Mouse (Mus musculus) limb, embryonic 15.5 days (tissue): ENCODE measurements around the gene Bcar1. TPM values are rescaled to one million over a fixed set of nuclear protein-coding genes. Genes with fewer than 3 reads are reported as not detected.

Experiments used
- ATAC-seq: fragments of 200-750 bp; cut with Nextera tagmentation; 2 replicates; pipeline ENCODE4 v1.8.0; 2017; ENCODE audit warnings: low read depth, moderate TSS enrichment; ENCODE audit not compliant: insufficient number of reproducible peaks, low FRiP score, low TSS enrichment
- H3K27ac ChIP-seq: fragments of 300-500 bp; sonication (generic); 2 replicates; pipeline ENCODE4 v1.5.1; 2015; ENCODE audit warnings: moderate library complexity, mild to moderate bottlenecking, inconsistent platforms
- H3K27me3 ChIP-seq: fragments of 300-500 bp; sonication (generic); 2 replicates; pipeline ENCODE4 v1.6.1; 2015; ENCODE audit warnings: inconsistent platforms
- H3K36me3 ChIP-seq: fragments of 300-500 bp; sonication (generic); 2 replicates; pipeline ENCODE4 v1.6.1; 2015; ENCODE audit warnings: inconsistent platforms
- H3K4me1 ChIP-seq: fragments of 300-500 bp; sonication (generic); 2 replicates; pipeline ENCODE4 v1.6.1; 2015; ENCODE audit warnings: inconsistent platforms
- H3K4me2 ChIP-seq: fragments of 300-500 bp; sonication (generic); 2 replicates; pipeline ENCODE4 v1.6.1; 2015; ENCODE audit warnings: mild to moderate bottlenecking, inconsistent platforms
- H3K4me3 ChIP-seq: fragments of 300-500 bp; sonication (generic); 2 replicates; pipeline ENCODE4 v1.5.1; 2015; ENCODE audit warnings: mild to moderate bottlenecking, inconsistent platforms
- H3K9ac ChIP-seq: fragments of 300-500 bp; sonication (generic); 2 replicates; pipeline ENCODE4 v1.6.1; 2015; ENCODE audit warnings: inconsistent platforms
- H3K9me3 ChIP-seq: fragments of 300-500 bp; sonication (generic); 2 replicates; pipeline ENCODE4 v1.6.1; 2016; ENCODE audit warnings: inconsistent platforms
- WGBS: fragments of 180-500 bp; shearing (Covaris S2); methylation state at CpG from one replicate; pipeline ENCODE4 v1.1.7; 2015; 5-methylcytosine and 5-hydroxymethylcytosine counted together
- polyA plus RNA-seq: library from polyadenylated mRNA; unstranded; fragments of >200 nt; fragmentation: Nextera tagmentation; extraction: Ambion mirVana; gene quantifications from 2 replicates; pipeline ENCODE4 v1.2.1, GENCODE M21; 2015

Bcar1 gene
- 35.3 and 35.4 TPM in 2 replicates for polyA plus RNA-seq

GRCm38 (mm10) chr8:111743792-111744696 is at the start of gene Bcar1:
Gene Bcar1, minus strand, starts transcription at chr8:111743809.
- Histone ChIP-seq H3K9me3 (no peaks in the 10 kb centered on the region), H3K4me3 (peak within 1 kb of the TSS; percentile 82), H3K27ac (peak within 1 kb of the TSS; percentile 76), H3K9ac (peak within 1 kb of the TSS; percentile 87), H3K36me3 (0 out of 2 replicates have a peak, but pooled peaks cover 2% of the 10 kb centered on the region), H3K4me2 (peak within 1 kb of the TSS; percentile 73), H3K27me3 (no peaks in the 10 kb centered on the region), H3K4me1 (peaks cover 64% of the 10 kb centered on the region)
- WGBS = 10% methylated on average over 31 of the region's 40 CpGs
- peak; percentile 49; the same call in 1 of the 2 replicates for ATAC-seq

- no peak for ATAC-seq
- H3K27me3 ChIP-seq = no peaks in the 10 kb centered on the region
- no peak overlapping the region for H3K27ac ChIP-seq
- H3K4me3 ChIP-seq = no peak overlapping the region
- no peak overlapping the region for H3K9ac ChIP-seq
- H3K4me1 ChIP-seq = peaks cover 22% of the 10 kb centered on the region
- H3K9me3 ChIP-seq = no peaks in the 10 kb centered on the region
- H3K36me3 ChIP-seq = peaks cover 12% of the 10 kb centered on the region
- no peak overlapping the region for H3K4me2 ChIP-seq
Measured at GRCm38 (mm10) chr8:111789639-111790038, 46.0 kb upstream of the Bcar1 start.

GRCm38 (mm10) chr8:111789200-111789599 is 45.6 kb upstream of the Bcar1 start:
- Histone ChIP-seq H3K4me1 (peaks cover 20% of the 10 kb centered on the region), H3K36me3 (peaks cover 9% of the 10 kb centered on the region), H3K9me3 (no peaks in the 10 kb centered on the region), H3K9ac (no peak overlapping the region), H3K27ac (no peak overlapping the region), H3K4me3 (no peak overlapping the region), H3K4me2 (no peak overlapping the region), H3K27me3 (no peaks in the 10 kb centered on the region)
- 53% methylated on average over 4 of the region's 4 CpGs for WGBS
- no peak for ATAC-seq

GRCm38 (mm10) chr8:111788497-111788896 is 44.9 kb upstream of the Bcar1 start:
- Histone ChIP-seq H3K36me3 (peaks cover 8% of the 10 kb centered on the region; the same call in 1 of the 2 replicates), H3K9ac (no peak overlapping the region), H3K4me1 (peaks cover 20% of the 10 kb centered on the region), H3K27ac (no peak overlapping the region), H3K27me3 (no peaks in the 10 kb centered on the region), H3K4me2 (no peak overlapping the region), H3K9me3 (no peaks in the 10 kb centered on the region), H3K4me3 (no peak overlapping the region)
- ATAC-seq = no peak
- 44% methylated on average over 3 of the region's 3 CpGs for WGBS

GRCm38 (mm10) chr8:111788085-111788484 is 44.5 kb upstream of the Bcar1 start:
- Histone ChIP-seq H3K4me3 (no peak overlapping the region), H3K4me2 (no peak overlapping the region), H3K9ac (no peak overlapping the region), H3K27ac (no peak overlapping the region), H3K4me1 (peaks cover 20% of the 10 kb centered on the region), H3K36me3 (peaks cover 5% of the 10 kb centered on the region; the same call in 1 of the 2 replicates), H3K9me3 (no peaks in the 10 kb centered on the region), H3K27me3 (no peaks in the 10 kb centered on the region)
- 60% methylated on average over 5 of the region's 5 CpGs for whole genome bisulfite sequencing
- no peak for ATAC-seq

GRCm38 (mm10) chr8:111787683-111788082 is 44.1 kb upstream of the Bcar1 start:
- H3K9ac ChIP-seq = no peak overlapping the region
- H3K9me3 ChIP-seq = no peaks in the 10 kb centered on the region
- H3K36me3 ChIP-seq = peaks cover 3% of the 10 kb centered on the region; the same call in 1 of the 2 replicates
- ATAC-seq = no peak
- no peak overlapping the region for H3K4me2 ChIP-seq
- no peak overlapping the region for H3K4me3 ChIP-seq
- no peak overlapping the region; the same call in 1 of the 2 replicates for H3K27ac ChIP-seq
- no peaks in the 10 kb centered on the region for H3K27me3 ChIP-seq
- 38% methylated on average over 4 of the region's 4 CpGs for WGBS
- H3K4me1 ChIP-seq = peaks cover 20% of the 10 kb centered on the region

GRCm38 (mm10) chr8:111786701-111787588 is 43.3 kb upstream of the Bcar1 start:
- H3K4me1 ChIP-seq = peaks cover 20% of the 10 kb centered on the region
- no peak for ATAC-seq
- H3K27ac ChIP-seq = no peak overlapping the region
- H3K9ac ChIP-seq = no peak overlapping the region
- no peak overlapping the region for H3K4me2 ChIP-seq
- no peaks in the 10 kb centered on the region for H3K27me3 ChIP-seq
- H3K9me3 ChIP-seq = no peaks in the 10 kb centered on the region
- no peak overlapping the region for H3K4me3 ChIP-seq
- WGBS = 45% methylated on average over 13 of the region's 13 CpGs
- H3K36me3 ChIP-seq = peaks cover 3% of the 10 kb centered on the region; the same call in 1 of the 2 replicates

- no peak for ATAC-seq
- Histone ChIP-seq H3K36me3 (peaks cover 3% of the 10 kb centered on the region; the same call in 1 of the 2 replicates), H3K27me3 (no peaks in the 10 kb centered on the region), H3K27ac (no peak overlapping the region), H3K4me2 (no peak overlapping the region), H3K9me3 (no peaks in the 10 kb centered on the region), H3K4me3 (no peak overlapping the region), H3K4me1 (peaks cover 20% of the 10 kb centered on the region), H3K9ac (no peak overlapping the region)
- WGBS = 89% methylated on average over 2 of the region's 2 CpGs
Measured at GRCm38 (mm10) chr8:111786116-111786515, 42.5 kb upstream of the Bcar1 start.

- no peak overlapping the region for H3K4me3 ChIP-seq
- H3K4me2 ChIP-seq = no peak overlapping the region
- H3K36me3 ChIP-seq = peaks cover 18% of the 10 kb centered on the region
- no peak overlapping the region for H3K27ac ChIP-seq
- H3K9ac ChIP-seq = no peak overlapping the region
- H3K27me3 ChIP-seq = no peaks in the 10 kb centered on the region
- ATAC-seq = no peak
- peaks cover 13% of the 10 kb centered on the region for H3K4me1 ChIP-seq
- H3K9me3 ChIP-seq = no peaks in the 10 kb centered on the region
- 77% methylated on average over 9 of the region's 9 CpGs for WGBS
Measured at GRCm38 (mm10) chr8:111782671-111783394, 39.2 kb upstream of the Bcar1 start.

GRCm38 (mm10) chr8:111782161-111782560 is 38.6 kb upstream of the Bcar1 start:
- H3K9me3 ChIP-seq = no peaks in the 10 kb centered on the region
- no peak for ATAC-seq
- WGBS = 67% methylated on average over 2 of the region's 2 CpGs

GRCm38 (mm10) chr8:111780697-111781424 is 37.3 kb upstream of the Bcar1 start:
- Histone ChIP-seq H3K4me3 (no peak overlapping the region), H3K27me3 (no peaks in the 10 kb centered on the region), H3K9me3 (no peaks in the 10 kb centered on the region), H3K4me2 (no peak overlapping the region), H3K36me3 (peaks cover 25% of the 10 kb centered on the region), H3K4me1 (no peaks in the 10 kb centered on the region), H3K27ac (no peak overlapping the region), H3K9ac (no peak overlapping the region)
- WGBS = 92% methylated on average over 10 of the region's 10 CpGs
- ATAC-seq = no peak

More at GRCm38 (mm10) chr8:111782161-111782560, 38.6 kb upstream of the Bcar1 start:
- Histone ChIP-seq H3K4me3 (no peak overlapping the region), H3K36me3 (peaks cover 22% of the 10 kb centered on the region), H3K27ac (no peak overlapping the region), H3K9ac (no peak overlapping the region), H3K27me3 (no peaks in the 10 kb centered on the region), H3K4me2 (no peak overlapping the region), H3K4me1 (peaks cover 6% of the 10 kb centered on the region)
